Mouse (Mus musculus): ENCODE results near the gene Dpy19l1. TPM values are rescaled to one million over a fixed set of nuclear protein-coding genes. Genes with fewer than 3 reads are reported as not detected.
A peak's percentile ranks its signal among the peaks of the same experiment; 100 is the strongest.

Gene Dpy19l1
- 9.2 and 9.3 TPM in 2 replicates for polyA plus RNA-seq (2015; fragmentation: Nextera tagmentation; extraction: Ambion mirVana)

GRCm38 (mm10) chr9:24503067-24503857 lies at the start of gene Dpy19l1:
Dpy19l1 (minus strand) TSS chr9:24503140.
- ATAC-seq (replicated peaks; ENCODE audit: low FRiP score): peak; percentile 98
- no peaks in the 10 kb centered on the region for H3K27me3 ChIP-seq
- peak within 1 kb of the TSS; percentile 92 for H3K27ac ChIP-seq
- H3K4me3 ChIP-seq (replicated peaks): peak within 1 kb of the TSS; percentile 80
- under 1% methylated on average over 97 of the region's 99 CpGs for WGBS
- H3K9me3 ChIP-seq (replicated peaks): no peaks in the 10 kb centered on the region
- H3K9ac ChIP-seq: peak within 1 kb of the TSS; percentile 78
- H3K36me3 ChIP-seq: no peaks in the 10 kb centered on the region
- peaks cover 19% of the 10 kb centered on the region for H3K4me1 ChIP-seq
- H3K4me2 ChIP-seq: peak within 1 kb of the TSS; percentile 77

DNA sequence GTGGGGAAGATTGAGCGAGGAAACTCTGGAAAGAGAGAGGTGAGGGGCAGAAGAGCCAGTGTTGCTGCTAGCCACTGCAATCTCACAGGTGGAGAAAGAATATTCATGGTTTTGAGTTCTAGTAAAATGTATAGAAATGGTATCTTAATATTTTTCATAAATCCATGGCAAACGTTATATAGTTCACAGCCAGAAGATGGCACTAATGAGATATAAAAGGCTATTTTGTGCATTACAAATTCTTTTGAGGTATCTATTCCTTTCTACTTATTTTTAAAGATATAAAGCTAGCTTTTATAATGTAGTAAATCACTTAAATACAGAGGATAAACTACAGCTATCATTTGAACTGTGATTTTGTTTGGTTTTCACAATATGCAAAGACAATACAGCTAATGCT lies 35.2 kb upstream of the Dpy19l1 start:
- no peak for ATAC-seq (replicated peaks; ENCODE audit: low FRiP score)
- no peaks in the 10 kb centered on the region for H3K4me1 ChIP-seq
- 42% methylated on average over 2 of the region's 2 CpGs for WGBS

GRCm38 (mm10) chr9:24516575-24517139 lies 13.7 kb upstream of the Dpy19l1 start:
- Histone ChIP-seq H3K36me3 (no peaks in the 10 kb centered on the region), H3K4me3 (replicated peaks) (no peak overlapping the region), H3K4me1 (no peaks in the 10 kb centered on the region), H3K27ac (no peak overlapping the region), H3K4me2 (no peak overlapping the region), H3K9me3 (replicated peaks) (no peaks in the 10 kb centered on the region), H3K27me3 (no peaks in the 10 kb centered on the region), H3K9ac (no peak overlapping the region)
- 0 out of 2 replicates have a peak, but pooled peaks have one; percentile 66 for ATAC-seq (replicated peaks; ENCODE audit: low FRiP score)
- WGBS: 58% methylated on average over 10 of the region's 10 CpGs

More for the DNA sequence above, 35.2 kb upstream of the Dpy19l1 start:
- no peaks in the 10 kb centered on the region for H3K36me3 ChIP-seq
- no peak overlapping the region for H3K4me3 ChIP-seq (replicated peaks)
- H3K27me3 ChIP-seq: no peaks in the 10 kb centered on the region
- no peak overlapping the region for H3K9ac ChIP-seq
- no peaks in the 10 kb centered on the region for H3K9me3 ChIP-seq (replicated peaks)
- H3K27ac ChIP-seq: no peak overlapping the region
- H3K4me2 ChIP-seq: no peak overlapping the region

GRCm38 (mm10) chr9:24514078-24514469 lies 11.1 kb upstream of the Dpy19l1 start:
- Histone ChIP-seq H3K4me1 (no peaks in the 10 kb centered on the region), H3K27me3 (no peaks in the 10 kb centered on the region), H3K27ac (no peak overlapping the region), H3K4me2 (no peak overlapping the region), H3K4me3 (replicated peaks) (no peak overlapping the region), H3K9ac (no peak overlapping the region), H3K36me3 (no peaks in the 10 kb centered on the region), H3K9me3 (replicated peaks) (no peaks in the 10 kb centered on the region)
- ATAC-seq (replicated peaks; ENCODE audit: low FRiP score): no peak
- WGBS: 61% methylated on average over 5 of the region's 5 CpGs

DNA sequence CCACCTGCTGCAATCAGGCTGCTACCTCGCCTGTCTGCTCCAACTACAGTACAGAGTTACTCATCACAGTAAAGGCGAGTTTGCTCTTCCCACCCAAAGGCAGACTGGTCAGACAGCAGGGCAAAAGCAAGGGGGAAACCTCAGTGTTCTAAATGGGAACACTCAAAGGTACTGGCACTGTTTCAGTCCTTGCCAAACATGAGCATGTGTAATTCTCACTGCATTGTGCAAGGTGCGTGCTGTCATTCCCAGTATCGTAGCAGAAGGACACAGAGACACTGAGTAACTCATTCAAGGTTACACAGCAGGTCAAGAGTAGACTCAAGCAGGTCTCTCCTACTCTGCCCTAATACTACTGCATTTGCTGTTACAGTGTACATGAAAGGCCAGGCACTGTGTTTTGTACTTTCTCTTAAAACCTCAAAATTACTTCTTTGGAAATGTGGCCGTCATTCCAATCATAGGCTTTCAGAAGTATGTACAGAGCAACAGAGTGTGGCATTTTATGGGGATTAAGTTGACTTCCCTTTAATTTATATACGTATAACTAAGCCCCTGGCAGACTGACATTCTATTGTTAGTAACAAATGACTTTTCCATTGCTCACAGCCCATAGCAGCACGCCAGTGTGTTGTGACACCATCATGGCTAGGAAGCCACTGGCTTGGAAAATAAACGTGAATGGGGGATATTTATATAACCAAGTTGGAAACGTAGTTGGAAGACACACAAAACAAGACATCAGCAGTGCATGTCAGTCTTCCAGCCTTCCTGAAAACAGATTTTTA lies 10.5 kb upstream of the Dpy19l1 start:
- Histone ChIP-seq H3K36me3 (no peaks in the 10 kb centered on the region), H3K4me2 (no peak overlapping the region), H3K27me3 (no peaks in the 10 kb centered on the region), H3K9me3 (replicated peaks) (no peaks in the 10 kb centered on the region), H3K27ac (no peak overlapping the region), H3K4me3 (replicated peaks) (no peak overlapping the region), H3K4me1 (no peaks in the 10 kb centered on the region), H3K9ac (no peak overlapping the region)
- ATAC-seq (replicated peaks; ENCODE audit: low FRiP score): no peak
- WGBS: 73% methylated on average over 9 of the region's 9 CpGs

- Histone ChIP-seq H3K27me3 (no peaks in the 10 kb centered on the region), H3K36me3 (no peaks in the 10 kb centered on the region), H3K4me1 (no peaks in the 10 kb centered on the region), H3K4me2 (no peak overlapping the region), H3K27ac (no peak overlapping the region), H3K4me3 (replicated peaks) (no peak overlapping the region), H3K9ac (no peak overlapping the region), H3K9me3 (replicated peaks) (no peaks in the 10 kb centered on the region)
- ATAC-seq (replicated peaks; ENCODE audit: low FRiP score): no peak
- WGBS: 86% methylated on average over 5 of the region's 5 CpGs
Measured at GRCm38 (mm10) chr9:24512121-24512539, 9.2 kb upstream of the Dpy19l1 start.

DNA sequence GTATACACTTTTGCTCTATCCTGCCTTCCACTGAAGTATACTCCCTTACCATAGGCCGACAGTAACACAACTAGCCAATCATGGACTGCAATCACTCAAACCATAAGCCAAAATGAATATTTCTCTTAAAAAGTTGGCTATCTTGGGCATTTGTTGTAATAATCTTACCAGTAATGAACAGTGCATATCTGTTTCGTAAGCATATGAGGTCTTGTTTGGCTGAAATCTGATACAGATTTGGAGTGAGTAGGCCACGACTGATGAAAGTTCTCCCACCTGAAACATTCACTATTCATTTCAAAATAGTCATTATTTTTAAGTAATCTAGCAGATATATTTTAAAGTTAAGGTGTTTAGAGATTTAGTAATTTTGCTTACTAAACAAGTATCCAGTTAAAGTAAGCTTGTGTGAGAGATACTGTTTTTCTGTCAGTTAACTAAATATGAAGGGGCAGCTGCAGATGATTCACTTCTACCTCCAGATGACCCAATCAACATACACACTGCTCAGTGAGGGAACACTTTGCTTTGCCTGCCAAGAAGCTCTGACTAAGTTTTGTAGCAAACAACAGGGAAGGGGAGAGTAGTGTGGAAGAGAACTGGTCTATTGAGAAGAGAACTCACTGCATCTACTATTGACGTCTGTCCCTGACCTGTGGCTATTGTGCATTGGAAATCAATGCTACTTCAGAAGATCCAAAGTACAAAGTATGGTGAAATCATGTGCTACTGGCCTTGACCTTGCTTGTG lies 8.6 kb upstream of the Dpy19l1 start:
- Histone ChIP-seq H3K4me2 (no peak overlapping the region), H3K36me3 (no peaks in the 10 kb centered on the region), H3K27me3 (no peaks in the 10 kb centered on the region), H3K9ac (no peak overlapping the region), H3K4me3 (replicated peaks) (no peak overlapping the region), H3K4me1 (no peaks in the 10 kb centered on the region), H3K27ac (no peak overlapping the region), H3K9me3 (replicated peaks) (no peaks in the 10 kb centered on the region)
- WGBS: 85% methylated on average over 4 of the region's 4 CpGs
- ATAC-seq (replicated peaks; ENCODE audit: low FRiP score): no peak

DNA sequence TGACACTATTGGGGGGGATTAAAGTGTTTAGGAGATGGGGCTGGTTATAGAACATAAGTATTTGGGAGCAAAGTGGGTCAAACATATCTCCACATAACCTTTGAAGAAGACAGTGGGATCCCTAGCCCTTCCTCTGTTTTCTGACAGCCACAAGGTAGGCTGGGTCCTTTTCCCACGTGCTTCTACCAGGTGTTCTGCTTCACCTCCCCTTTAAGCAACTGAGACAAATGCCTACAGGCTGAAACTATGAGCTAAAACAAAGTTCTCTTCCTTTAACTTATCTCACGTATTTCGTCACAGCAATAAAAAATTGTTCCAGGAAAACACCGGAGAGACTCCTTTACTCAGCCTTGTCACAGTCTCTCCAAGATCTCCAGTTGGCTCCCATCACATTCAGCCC lies 5.9 kb upstream of the Dpy19l1 start:
- H3K9ac ChIP-seq: no peak overlapping the region
- H3K27ac ChIP-seq: no peak overlapping the region
- H3K9me3 ChIP-seq (replicated peaks): no peaks in the 10 kb centered on the region
- no peaks in the 10 kb centered on the region for H3K36me3 ChIP-seq
- H3K27me3 ChIP-seq: no peaks in the 10 kb centered on the region
- H3K4me2 ChIP-seq: no peak overlapping the region
- no peak overlapping the region for H3K4me3 ChIP-seq (replicated peaks)
- H3K4me1 ChIP-seq: peaks cover 1% of the 10 kb centered on the region; the same call in 1 of the 2 replicates
- WGBS: 77% methylated on average over 4 of the region's 4 CpGs
- ATAC-seq (replicated peaks; ENCODE audit: low FRiP score): no peak

- ATAC-seq (replicated peaks; ENCODE audit: low FRiP score): no peak
- no peak overlapping the region for H3K4me2 ChIP-seq
- no peak overlapping the region for H3K4me3 ChIP-seq (replicated peaks)
- H3K4me1 ChIP-seq: peaks cover 11% of the 10 kb centered on the region
- H3K9ac ChIP-seq: no peak overlapping the region
- H3K9me3 ChIP-seq (replicated peaks): no peaks in the 10 kb centered on the region
- H3K27me3 ChIP-seq: no peaks in the 10 kb centered on the region
- no peaks in the 10 kb centered on the region for H3K36me3 ChIP-seq
- no peak overlapping the region for H3K27ac ChIP-seq
Measured at GRCm38 (mm10) chr9:24506510-24506909, 3.6 kb upstream of the Dpy19l1 start.

GRCm38 (mm10) chr9:24505017-24505763 lies 2.2 kb upstream of the Dpy19l1 start:
- Histone ChIP-seq H3K9me3 (replicated peaks) (no peaks in the 10 kb centered on the region), H3K9ac (no peak overlapping the region), H3K36me3 (no peaks in the 10 kb centered on the region), H3K4me2 (no peak overlapping the region), H3K27me3 (no peaks in the 10 kb centered on the region), H3K4me3 (replicated peaks) (no peak overlapping the region), H3K4me1 (peaks cover 19% of the 10 kb centered on the region), H3K27ac (no peak overlapping the region)
- no peak for ATAC-seq (replicated peaks; ENCODE audit: low FRiP score)
- 47% methylated on average over 5 of the region's 5 CpGs for WGBS

DNA sequence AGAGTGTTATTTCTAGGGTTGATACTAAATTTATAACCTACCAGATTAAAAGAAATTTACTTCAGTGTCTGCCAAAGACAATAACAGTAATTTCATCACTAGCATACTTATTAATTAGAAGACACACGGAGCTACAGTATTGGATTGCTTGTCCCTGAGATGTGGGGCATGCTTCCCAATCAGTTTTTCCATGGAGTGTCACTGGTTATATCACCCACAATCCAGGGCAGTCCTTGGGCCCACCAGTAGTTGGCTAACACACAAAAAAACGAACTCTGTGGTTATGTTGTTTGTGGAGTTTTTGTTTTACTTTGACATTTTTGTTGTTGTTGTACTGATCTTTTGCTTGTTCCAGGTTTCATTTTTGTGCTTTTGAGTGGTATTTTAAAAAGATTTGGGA lies 1.4 kb upstream of the Dpy19l1 start:
- Histone ChIP-seq H3K9ac (no peak overlapping the region), H3K9me3 (replicated peaks) (no peaks in the 10 kb centered on the region), H3K27ac (no peak overlapping the region), H3K4me2 (no peak overlapping the region), H3K36me3 (no peaks in the 10 kb centered on the region), H3K4me1 (peaks cover 19% of the 10 kb centered on the region), H3K4me3 (replicated peaks) (no peak overlapping the region), H3K27me3 (no peaks in the 10 kb centered on the region)
- 74% methylated on average over 2 of the region's 2 CpGs for WGBS
- ATAC-seq (replicated peaks; ENCODE audit: low FRiP score): no peak

Measured in kidney, embryonic 15.5 days (tissue).